Mouse (Mus musculus) liver, embryonic 12.5 days (tissue): Measurements from ENCODE around the gene Ccdc130. TPM values are rescaled to one million over a fixed set of nuclear protein-coding genes. Genes with fewer than 3 reads are reported as not detected.
A peak's percentile ranks its signal among the peaks of the same experiment; 100 is the strongest.

Experiments
- ATAC-seq: fragments of 200-750 bp; cut with Nextera tagmentation; 2 replicates; pipeline ENCODE4 v1.8.0; 2017; ENCODE audit warnings: moderate number of reproducible peaks, mild to moderate bottlenecking, moderate library complexity
- H3K27ac ChIP-seq: fragments of 300-500 bp; sonication (generic); 2 replicates; pipeline ENCODE4 v1.5.1; 2016; ENCODE audit warnings: mild to moderate bottlenecking
- H3K27me3 ChIP-seq: fragments of 300-500 bp; sonication (generic); replicated peaks from 2 replicates; pipeline ENCODE4 v1.6.1; 2016; ENCODE audit warnings: mild to moderate bottlenecking, moderate library complexity
- H3K36me3 ChIP-seq: fragments of 300-500 bp; sonication (generic); 2 replicates; pipeline ENCODE4 v1.6.1; 2016; ENCODE audit warnings: mild to moderate bottlenecking, moderate library complexity
- H3K4me1 ChIP-seq: fragments of 300-500 bp; sonication (generic); 2 replicates; pipeline ENCODE4 v1.6.1; 2016
- H3K4me2 ChIP-seq: fragments of 300-500 bp; sonication (generic); 2 replicates; pipeline ENCODE4 v1.6.1; 2016; ENCODE audit warnings: mild to moderate bottlenecking, moderate library complexity
- H3K4me3 ChIP-seq: fragments of 300-500 bp; sonication (generic); 2 replicates; pipeline ENCODE4 v1.5.1; 2016; ENCODE audit warnings: mild to moderate bottlenecking, moderate library complexity
- H3K9ac ChIP-seq: fragments of 300-500 bp; sonication (generic); 2 replicates; pipeline ENCODE4 v1.6.1; 2016; ENCODE audit warnings: mild to moderate bottlenecking, moderate library complexity
- H3K9me3 ChIP-seq: fragments of 300-500 bp; sonication (generic); replicated peaks from 2 replicates; pipeline ENCODE4 v1.6.1; 2016; ENCODE audit warnings: mild to moderate bottlenecking, moderate library complexity
- WGBS: fragments of 180-500 bp; shearing (Covaris S2); methylation state at CpG from one replicate; pipeline ENCODE4 v1.1.7; 2016; ENCODE audit not compliant: insufficient replicate concordance; 5-methylcytosine and 5-hydroxymethylcytosine counted together
- polyA plus RNA-seq: library from polyadenylated mRNA; unstranded; fragments of >200 nt; fragmentation: Nextera tagmentation; extraction: Ambion mirVana; gene quantifications from 2 replicates; pipeline ENCODE4 v1.2.1, GENCODE M21; 2016

The Ccdc130 gene
- polyA plus RNA-seq, 1 experiment from 2014 or later: 10.4 TPM

DNA sequence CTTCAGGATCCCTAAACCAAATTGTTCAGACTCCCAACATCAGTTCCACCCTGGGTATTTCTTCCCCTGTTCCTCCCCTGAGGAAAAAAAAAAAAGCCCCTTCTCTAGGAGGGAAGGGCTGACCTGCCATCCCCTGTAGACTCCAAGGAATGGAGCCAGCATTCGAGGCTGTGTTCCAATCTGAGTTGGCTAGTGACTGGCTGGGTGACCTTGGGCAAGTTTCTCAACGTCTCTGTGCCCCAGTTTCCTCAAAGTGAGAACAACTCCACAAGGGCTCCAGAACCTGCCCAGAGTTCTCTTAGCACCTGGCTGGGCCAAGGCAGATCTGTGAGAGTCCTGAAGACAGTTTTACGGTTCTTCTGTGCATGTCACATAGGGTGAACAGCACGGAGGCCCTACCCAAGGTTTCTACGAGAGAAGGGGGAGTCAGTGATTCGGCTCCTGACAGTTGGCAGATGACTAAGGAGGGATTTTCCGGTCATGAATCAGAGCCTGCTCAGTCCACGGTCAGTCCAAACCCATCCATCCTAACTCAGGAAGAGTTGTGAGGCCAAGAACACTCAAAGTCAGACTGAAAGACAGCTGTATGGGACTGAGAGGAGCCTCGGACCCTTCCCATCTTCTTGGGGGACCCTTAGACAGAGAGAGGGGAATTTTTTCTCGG, 34.3 kb downstream of the Ccdc130 start:
- Histone ChIP-seq H3K27me3 (no peaks in the 10 kb centered on the region), H3K4me1 (peaks cover 22% of the 10 kb centered on the region), H3K9ac (peak overlapping the region; percentile 92), H3K9me3 (no peaks in the 10 kb centered on the region), H3K36me3 (peaks cover 5% of the 10 kb centered on the region), H3K27ac (peak overlapping the region; percentile 66), H3K4me2 (peak overlapping the region; percentile 96), H3K4me3 (peak overlapping the region; percentile 75)
- no peak for ATAC-seq
- WGBS: 39% methylated on average over 10 of the region's 10 CpGs

DNA sequence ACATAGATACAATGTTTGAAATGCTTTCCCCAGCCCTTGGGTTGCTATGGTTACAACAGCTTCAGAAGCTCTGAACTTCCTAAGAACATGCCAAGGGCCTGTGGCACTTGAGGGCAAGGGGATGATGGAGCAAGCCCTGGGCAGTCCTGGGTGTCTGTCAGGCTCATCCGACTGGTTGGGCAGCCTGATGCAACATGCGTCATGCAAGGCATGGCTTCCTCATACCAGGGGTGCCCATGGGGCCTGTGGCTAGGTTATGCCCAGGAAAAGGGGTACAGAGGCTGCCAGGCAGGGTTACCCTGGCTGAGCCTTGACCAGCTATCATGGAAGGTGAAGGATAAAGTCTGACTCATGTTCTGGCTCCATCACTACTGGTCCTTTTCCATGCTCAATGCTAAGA, 37.1 kb downstream of the Ccdc130 start:
- no peaks in the 10 kb centered on the region for H3K27me3 ChIP-seq
- no peak overlapping the region for H3K4me2 ChIP-seq
- 65% methylated on average over 2 of the region's 2 CpGs for WGBS
- no peak overlapping the region for H3K27ac ChIP-seq
- H3K9me3 ChIP-seq: no peaks in the 10 kb centered on the region
- peaks cover 19% of the 10 kb centered on the region for H3K4me1 ChIP-seq
- no peak for ATAC-seq
- no peak overlapping the region for H3K9ac ChIP-seq
- H3K4me3 ChIP-seq: no peak overlapping the region
- H3K36me3 ChIP-seq: peaks cover 31% of the 10 kb centered on the region

DNA sequence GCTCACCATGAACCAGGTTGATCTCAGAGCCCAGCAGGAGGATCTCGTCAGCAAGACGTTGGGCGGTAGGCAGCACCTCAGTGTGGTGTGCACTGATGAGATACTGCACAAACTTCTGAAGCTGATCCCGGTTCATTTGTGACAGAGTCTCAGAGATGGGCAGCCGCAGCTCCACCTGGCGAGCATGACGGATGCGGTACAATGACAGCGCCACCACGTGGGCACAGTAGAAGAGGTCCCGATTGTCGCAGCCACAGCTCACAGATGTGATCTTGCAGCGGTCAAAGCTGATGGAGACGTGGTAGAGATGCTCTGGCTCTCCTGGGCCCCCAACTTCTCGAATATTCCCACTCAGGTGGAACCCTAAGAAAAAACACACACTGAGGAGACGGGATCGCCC, 39.4 kb downstream of the Ccdc130 start:
- Histone ChIP-seq H3K27me3 (no peaks in the 10 kb centered on the region), H3K9me3 (no peaks in the 10 kb centered on the region), H3K4me3 (no peak overlapping the region), H3K36me3 (peaks cover 46% of the 10 kb centered on the region), H3K4me1 (peaks cover 4% of the 10 kb centered on the region), H3K4me2 (no peak overlapping the region), H3K9ac (no peak overlapping the region), H3K27ac (no peak overlapping the region)
- WGBS: 70% methylated on average over 17 of the region's 17 CpGs
- no peak for ATAC-seq

DNA sequence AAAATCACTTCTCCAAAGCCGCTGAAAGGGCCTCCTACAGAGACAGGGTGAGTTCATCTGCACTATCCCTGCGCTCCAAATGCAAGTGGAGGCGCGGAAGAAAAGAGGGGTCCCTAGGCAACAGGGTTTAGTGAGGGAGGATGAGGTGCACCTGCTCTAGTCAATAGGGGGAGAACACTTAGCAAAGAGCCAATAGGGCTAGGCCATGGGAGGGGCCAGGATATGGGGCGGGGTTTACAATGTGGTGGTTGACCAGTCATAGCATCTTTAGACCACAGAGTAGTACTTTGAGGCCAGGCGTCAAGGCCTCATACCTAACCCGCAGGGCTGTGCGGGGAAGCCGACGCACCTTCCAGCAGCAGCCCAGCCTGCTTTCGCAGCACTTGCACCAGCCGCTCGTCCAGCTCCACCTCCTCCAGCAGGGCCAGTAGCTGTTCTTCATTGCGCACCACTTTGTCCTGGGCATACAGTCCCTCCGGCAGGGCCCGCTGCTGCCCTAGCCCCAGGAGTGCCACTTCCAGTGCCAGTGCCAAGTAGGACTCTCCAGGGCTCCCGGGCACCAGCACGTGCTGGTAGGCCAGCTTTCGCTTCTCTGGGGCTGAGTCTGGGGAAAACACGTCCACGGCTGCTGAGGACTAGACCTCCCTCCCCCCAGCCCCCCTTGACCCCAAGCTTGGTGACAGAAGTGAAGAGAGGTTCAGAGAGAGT, 46.7 kb downstream of the Ccdc130 start:
- 80% methylated on average over 21 of the region's 21 CpGs for WGBS
- ATAC-seq: no peak
- H3K4me2 ChIP-seq: no peak overlapping the region
- no peaks in the 10 kb centered on the region for H3K9me3 ChIP-seq
- H3K9ac ChIP-seq: no peak overlapping the region
- peaks cover 72% of the 10 kb centered on the region for H3K36me3 ChIP-seq
- H3K4me1 ChIP-seq: peaks cover 21% of the 10 kb centered on the region
- no peaks in the 10 kb centered on the region for H3K27me3 ChIP-seq
- H3K27ac ChIP-seq: no peak overlapping the region
- no peak overlapping the region for H3K4me3 ChIP-seq

DNA sequence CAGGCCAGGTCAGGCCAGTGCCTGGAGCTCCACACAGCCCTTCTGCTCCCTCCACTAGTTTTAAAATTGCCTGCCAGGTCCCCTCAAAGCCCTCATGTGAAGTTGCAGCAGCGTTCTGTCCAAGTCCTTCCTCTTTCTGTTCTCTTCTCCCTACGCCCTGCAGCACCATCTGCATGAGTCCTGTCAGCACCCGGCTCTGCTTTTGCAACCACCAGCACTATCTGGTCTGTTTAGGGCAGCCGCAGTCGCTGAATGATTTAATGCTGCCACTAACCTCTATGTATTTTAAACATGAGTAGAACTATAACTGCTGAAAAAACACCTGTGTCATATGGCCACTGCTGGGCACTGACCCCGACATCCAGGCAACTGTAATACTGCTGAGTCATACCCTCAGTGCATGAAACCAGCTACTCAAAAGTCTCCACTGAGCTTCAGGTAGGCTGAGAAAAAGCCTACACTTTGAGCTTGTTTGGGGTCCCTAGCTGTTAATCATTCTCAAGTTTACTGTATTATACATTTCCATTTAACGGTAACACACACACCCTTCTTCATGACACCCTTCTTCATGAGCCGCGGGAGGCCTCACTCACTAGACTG, 47.5 kb downstream of the Ccdc130 start:
- Histone ChIP-seq H3K4me1 (peaks cover 21% of the 10 kb centered on the region), H3K36me3 (peaks cover 73% of the 10 kb centered on the region), H3K9ac (no peak overlapping the region), H3K27me3 (no peaks in the 10 kb centered on the region), H3K4me3 (no peak overlapping the region), H3K27ac (peak overlapping the region; percentile 49), H3K4me2 (no peak overlapping the region), H3K9me3 (no peaks in the 10 kb centered on the region)
- no peak for ATAC-seq
- WGBS: 59% methylated on average over 9 of the region's 9 CpGs

DNA sequence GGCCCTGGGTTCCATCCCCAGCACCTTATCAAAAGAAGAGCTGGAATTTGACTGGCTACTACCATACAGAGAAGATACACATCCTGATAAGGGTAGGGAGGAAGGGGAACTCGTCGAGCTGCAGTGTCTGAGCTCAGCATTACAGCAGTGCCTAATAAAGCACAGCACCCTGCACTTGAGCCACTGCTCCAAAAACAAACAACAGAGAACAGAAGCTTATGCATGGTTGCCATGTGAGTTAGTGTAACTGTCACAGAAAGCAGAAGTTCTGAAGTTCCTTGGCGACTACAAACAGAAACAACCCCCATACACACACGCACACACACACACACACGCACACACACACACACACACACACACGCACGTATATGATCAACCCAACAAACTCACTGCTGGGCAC, 50.1 kb downstream of the Ccdc130 start:
- H3K4me1 ChIP-seq: peaks cover 21% of the 10 kb centered on the region
- no peak overlapping the region for H3K9ac ChIP-seq
- H3K36me3 ChIP-seq: peaks cover 76% of the 10 kb centered on the region
- no peak overlapping the region for H3K4me3 ChIP-seq
- H3K9me3 ChIP-seq: no peaks in the 10 kb centered on the region
- H3K4me2 ChIP-seq: no peak overlapping the region
- no peaks in the 10 kb centered on the region for H3K27me3 ChIP-seq
- H3K27ac ChIP-seq: no peak overlapping the region
- no peak for ATAC-seq
- 45% methylated on average over 7 of the region's 7 CpGs for WGBS

DNA sequence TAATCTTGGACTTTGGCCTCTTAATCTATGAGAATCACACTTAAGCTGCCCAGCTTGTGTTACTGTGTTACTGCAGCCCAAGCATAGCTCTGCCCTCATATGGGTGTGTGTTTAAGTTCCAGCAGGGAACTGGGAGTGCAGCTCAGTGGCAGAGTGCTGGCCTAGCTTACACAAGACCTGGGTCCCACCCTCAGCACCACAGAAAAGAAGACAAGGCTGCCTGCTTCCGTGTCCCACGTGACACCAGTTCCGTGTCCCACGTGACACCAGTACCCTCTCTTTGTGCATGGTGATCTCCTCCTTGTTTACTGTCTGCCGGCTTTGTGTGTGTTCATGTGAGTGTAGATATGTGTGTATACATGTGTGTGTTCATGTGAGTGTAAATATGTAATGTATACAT, 52.0 kb downstream of the Ccdc130 start:
- 83% methylated on average over 5 of the region's 5 CpGs for WGBS
- Histone ChIP-seq H3K4me2 (no peak overlapping the region), H3K27me3 (no peaks in the 10 kb centered on the region), H3K27ac (no peak overlapping the region), H3K36me3 (peaks cover 65% of the 10 kb centered on the region), H3K9ac (no peak overlapping the region), H3K4me1 (peaks cover 12% of the 10 kb centered on the region), H3K4me3 (no peak overlapping the region), H3K9me3 (no peaks in the 10 kb centered on the region)
- no peak for ATAC-seq

DNA sequence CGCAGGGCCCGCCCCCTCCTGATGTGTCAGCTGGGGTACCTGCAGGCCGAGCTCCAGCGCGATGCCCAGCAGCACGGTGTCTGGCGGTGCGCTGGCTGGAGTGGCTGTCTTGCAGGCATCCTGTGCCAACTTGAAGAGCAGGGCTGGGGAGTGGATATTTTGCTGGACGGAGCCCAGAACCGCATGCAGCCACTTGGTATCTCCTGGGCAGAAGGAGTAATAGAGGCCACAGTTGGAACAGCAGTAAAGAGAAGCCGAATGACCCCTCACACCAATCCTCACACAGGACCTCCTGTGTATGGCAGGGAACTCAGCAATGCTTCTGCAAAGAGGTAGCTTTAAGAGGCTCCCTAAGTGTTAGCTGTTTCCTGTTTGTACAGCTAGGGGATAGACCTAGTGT, 53.0 kb downstream of the Ccdc130 start:
- 88% methylated on average over 11 of the region's 11 CpGs for WGBS
- no peaks in the 10 kb centered on the region for H3K9me3 ChIP-seq

DNA sequence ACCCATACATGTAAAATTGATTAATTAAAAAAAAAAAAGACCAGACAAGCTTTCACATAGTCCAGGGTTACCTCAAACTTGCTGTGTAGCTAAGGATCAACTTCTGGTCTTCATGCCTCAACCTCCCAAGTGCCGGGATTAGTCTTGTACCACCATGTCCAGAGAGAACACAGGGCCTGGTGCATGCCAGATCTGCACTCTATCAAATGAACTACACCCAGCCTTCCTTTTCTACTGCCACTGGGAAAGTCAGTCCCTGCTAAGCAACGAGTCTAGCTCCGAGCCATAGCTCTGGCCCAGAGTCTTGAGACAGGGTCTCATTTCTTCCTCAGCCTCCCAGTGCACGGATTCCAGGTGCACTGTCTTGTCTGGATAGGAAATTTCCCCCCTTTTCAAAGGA, 56.9 kb downstream of the Ccdc130 start:
- WGBS: 71% methylated on average over 4 of the region's 4 CpGs
- H3K27me3 ChIP-seq: no peaks in the 10 kb centered on the region
- no peak for ATAC-seq
- H3K4me2 ChIP-seq: no peak overlapping the region
- H3K4me3 ChIP-seq: no peak overlapping the region
- no peak overlapping the region for H3K9ac ChIP-seq
- H3K27ac ChIP-seq: no peak overlapping the region
- no peaks in the 10 kb centered on the region for H3K9me3 ChIP-seq
- H3K4me1 ChIP-seq: peaks cover 14% of the 10 kb centered on the region
- peaks cover 71% of the 10 kb centered on the region for H3K36me3 ChIP-seq

More for the DNA sequence above, 53.0 kb downstream of the Ccdc130 start:
- H3K4me3 ChIP-seq: no peak overlapping the region
- no peaks in the 10 kb centered on the region for H3K27me3 ChIP-seq
- peaks cover 71% of the 10 kb centered on the region for H3K36me3 ChIP-seq
- H3K4me1 ChIP-seq: peaks cover 2% of the 10 kb centered on the region
- H3K9ac ChIP-seq: no peak overlapping the region
- H3K4me2 ChIP-seq: no peak overlapping the region
- ATAC-seq: no peak
- H3K27ac ChIP-seq: no peak overlapping the region

DNA sequence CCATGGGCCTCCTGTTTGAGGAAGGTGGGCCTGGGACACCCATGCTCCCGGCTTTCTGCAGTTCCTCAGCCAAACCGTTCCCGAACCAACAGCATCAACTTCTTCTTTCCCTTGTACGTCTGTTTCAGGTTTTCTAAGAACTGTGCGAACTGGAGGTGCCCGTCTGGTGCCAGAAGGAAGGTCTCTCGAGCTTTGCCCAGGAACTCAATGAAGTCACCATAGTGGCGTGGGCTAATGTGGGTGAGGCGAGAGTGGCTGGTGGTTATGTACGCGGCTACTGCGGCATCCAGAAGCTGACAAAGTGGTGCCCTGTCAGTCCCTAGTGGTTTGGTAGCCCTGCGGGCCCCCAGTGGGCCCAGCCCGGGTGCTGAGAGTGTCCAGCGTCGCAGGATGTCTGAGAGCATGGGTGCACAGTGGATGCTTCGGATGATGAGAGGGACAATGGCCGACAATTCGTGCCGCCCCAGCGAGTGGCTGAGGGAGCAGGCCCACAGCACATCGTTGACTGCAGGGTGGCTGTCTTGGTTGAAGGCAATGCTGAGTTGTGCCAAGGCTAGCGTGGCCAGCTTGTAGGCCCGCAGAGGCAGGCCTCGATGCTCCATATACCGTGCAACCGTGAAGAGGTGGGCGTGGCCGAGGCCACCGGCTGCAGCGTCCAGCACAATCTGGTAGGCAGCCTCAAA, 58.2 kb downstream of the Ccdc130 start:
- Histone ChIP-seq H3K36me3 (peaks cover 61% of the 10 kb centered on the region), H3K4me3 (no peak overlapping the region)

DNA sequence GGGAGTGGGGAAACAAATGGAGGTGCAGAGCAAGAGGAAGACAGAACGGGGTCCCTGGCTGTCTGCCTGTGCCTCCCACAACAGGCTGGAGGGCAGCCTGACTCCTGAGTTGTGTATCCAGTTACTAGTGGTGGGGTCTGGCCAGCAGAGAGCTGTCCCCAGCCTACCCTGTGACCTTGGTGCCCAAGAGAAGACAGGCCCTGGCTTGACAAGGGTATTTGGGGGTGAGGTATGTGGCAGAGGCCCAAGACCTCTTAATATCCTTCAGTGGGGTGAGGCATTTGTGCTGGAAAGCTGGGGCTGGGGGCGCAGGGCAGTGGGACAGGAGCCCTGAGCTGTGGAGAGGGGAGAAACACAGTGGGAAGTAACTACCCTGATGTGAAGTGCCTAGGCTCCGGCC, 59.0 kb downstream of the Ccdc130 start:
- Histone ChIP-seq H3K4me2 (no peak overlapping the region), H3K27ac (no peak overlapping the region), H3K4me1 (peaks cover 25% of the 10 kb centered on the region), H3K9ac (no peak overlapping the region), H3K36me3 (peaks cover 61% of the 10 kb centered on the region), H3K27me3 (no peaks in the 10 kb centered on the region), H3K4me3 (no peak overlapping the region), H3K9me3 (no peaks in the 10 kb centered on the region)
- WGBS: 82% methylated on average over 3 of the region's 3 CpGs
- no peak for ATAC-seq

More for the DNA sequence above, 58.2 kb downstream of the Ccdc130 start:
- 86% methylated on average over 31 of the region's 31 CpGs for whole genome bisulfite sequencing
- ATAC-seq: no peak
- H3K9ac ChIP-seq: no peak overlapping the region
- H3K27me3 ChIP-seq: no peaks in the 10 kb centered on the region
- peaks cover 25% of the 10 kb centered on the region for H3K4me1 ChIP-seq
- H3K4me2 ChIP-seq: no peak overlapping the region
- no peaks in the 10 kb centered on the region for H3K9me3 ChIP-seq
- no peak overlapping the region for H3K27ac ChIP-seq
